Mouse (Mus musculus): ENCODE results near the gene Cyb5rl. TPM values are rescaled to one million over a fixed set of nuclear protein-coding genes. Genes with fewer than 3 reads are reported as not detected.

The Cyb5rl gene
- polyA plus RNA-seq, 1 experiment from 2014 or later: 5.9 TPM

DNA sequence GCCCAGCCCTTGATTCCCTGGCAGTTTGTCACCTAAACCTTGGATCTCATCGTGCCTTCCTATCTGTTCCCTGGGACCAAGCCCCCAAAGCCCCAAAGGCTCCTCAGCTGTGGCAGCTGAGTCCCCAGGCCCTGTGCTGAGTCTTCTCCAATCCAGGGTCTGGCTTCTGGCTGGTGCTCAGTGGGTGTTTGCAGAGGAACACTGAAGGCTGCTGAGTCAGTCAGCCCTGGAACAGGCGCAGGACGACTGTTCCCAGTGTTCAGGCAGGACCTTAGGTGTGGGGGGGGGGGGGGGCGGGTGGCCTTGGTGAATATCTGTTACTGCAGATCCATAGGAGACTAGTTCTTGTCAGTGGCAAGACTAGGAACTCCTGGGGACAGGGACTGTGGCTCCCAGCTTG, 14.9 kb upstream of the Cyb5rl start:
- ATAC-seq (replicated peaks; ENCODE audit: low FRiP score) (no peak), DNase-seq (ENCODE audit: low spot score) (no peak)
- H3K4me3 ChIP-seq (ENCODE audit: low read depth, low read length): no peak overlapping the region
- no peaks in the 10 kb centered on the region for H3K4me1 ChIP-seq (replicated peaks; ENCODE audit: control insufficient read depth, insufficient read depth, low read length)
- H3K9me3 ChIP-seq (ENCODE audit: control insufficient read depth, low read length): no peaks in the 10 kb centered on the region
- 64% methylated on average over 4 of the region's 4 CpGs for WGBS
- H3K9ac ChIP-seq (ENCODE audit: low read depth, low read length): no peak overlapping the region
- H3K27me3 ChIP-seq (replicated peaks; ENCODE audit: control insufficient read depth, insufficient read depth, low read length): no peaks in the 10 kb centered on the region
- H3K4me2 ChIP-seq: no peak overlapping the region
- no peak overlapping the region for H3K27ac ChIP-seq (ENCODE audit: low read depth, low read length)
- peaks cover 11% of the 10 kb centered on the region for H3K36me3 ChIP-seq (ENCODE audit: control insufficient read depth, insufficient read depth, low read length)

DNA sequence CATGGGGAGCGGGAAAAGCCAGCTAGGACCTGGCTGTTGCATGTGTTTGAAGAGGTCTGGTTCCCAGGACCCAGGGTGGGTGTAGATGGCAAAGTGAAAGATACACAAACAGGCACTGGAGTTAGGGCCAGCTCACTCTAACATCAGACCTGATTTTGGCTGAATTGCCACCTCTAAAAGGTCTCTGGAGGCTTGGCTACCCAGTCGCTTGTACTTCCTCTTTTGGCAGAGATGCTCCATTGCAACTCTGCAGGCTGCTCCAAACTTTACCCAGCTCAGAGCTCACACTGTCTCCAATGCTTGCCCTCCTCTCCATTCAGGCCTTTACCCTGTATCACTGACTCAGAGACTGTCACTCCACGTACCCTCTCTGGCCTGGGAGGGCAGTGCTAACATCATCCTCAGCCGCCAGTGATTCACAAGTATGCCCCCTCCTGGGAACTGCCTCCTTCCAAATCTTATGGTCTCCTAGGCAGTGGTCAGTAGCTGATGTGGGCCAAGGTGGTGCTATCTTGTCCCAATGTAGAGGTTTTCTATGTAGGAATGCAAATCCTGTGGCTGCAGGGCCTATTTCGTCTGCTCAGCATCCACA, 13.7 kb upstream of the Cyb5rl start:
- Histone ChIP-seq H3K27me3 (replicated peaks; ENCODE audit: control insufficient read depth, insufficient read depth, low read length) (no peaks in the 10 kb centered on the region), H3K9ac (ENCODE audit: low read depth, low read length) (no peak overlapping the region), H3K9me3 (ENCODE audit: control insufficient read depth, low read length) (no peaks in the 10 kb centered on the region), H3K4me3 (ENCODE audit: low read depth, low read length) (no peak overlapping the region), H3K4me2 (no peak overlapping the region), H3K36me3 (ENCODE audit: control insufficient read depth, insufficient read depth, low read length) (peaks cover 14% of the 10 kb centered on the region), H3K27ac (ENCODE audit: low read depth, low read length) (no peak overlapping the region; the same call in 1 of the 2 replicates), H3K4me1 (replicated peaks; ENCODE audit: control insufficient read depth, insufficient read depth, low read length) (no peaks in the 10 kb centered on the region)
- 56% methylated on average over 5 of the region's 5 CpGs for WGBS
- DNase-seq (ENCODE audit: low spot score) (no peak), ATAC-seq (replicated peaks; ENCODE audit: low FRiP score) (no peak)

DNA sequence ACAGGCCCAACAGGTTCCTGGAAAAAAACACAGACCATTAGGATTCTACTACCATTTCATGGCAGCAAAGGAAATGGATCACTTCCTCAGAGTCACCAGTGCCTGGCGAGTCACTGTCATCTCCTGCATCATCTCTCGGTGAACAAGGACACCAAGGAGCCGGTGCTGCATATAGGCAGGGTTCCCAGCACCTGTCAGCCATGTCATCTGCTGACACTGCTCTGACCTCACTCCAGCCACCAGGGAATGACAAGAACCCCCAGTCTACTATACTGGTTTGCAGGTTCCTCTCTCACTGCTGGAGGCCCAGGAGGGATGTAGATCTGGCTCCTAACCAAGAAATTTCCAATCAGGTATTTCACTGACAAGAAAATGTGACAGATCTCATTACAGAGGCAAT, 10.7 kb upstream of the Cyb5rl start:
- Histone ChIP-seq H3K4me3 (ENCODE audit: low read depth, low read length) (no peak overlapping the region), H3K4me2 (no peak overlapping the region), H3K27me3 (replicated peaks; ENCODE audit: control insufficient read depth, insufficient read depth, low read length) (no peaks in the 10 kb centered on the region), H3K36me3 (ENCODE audit: control insufficient read depth, insufficient read depth, low read length) (peaks cover 23% of the 10 kb centered on the region), H3K4me1 (replicated peaks; ENCODE audit: control insufficient read depth, insufficient read depth, low read length) (no peaks in the 10 kb centered on the region), H3K27ac (ENCODE audit: low read depth, low read length) (no peak overlapping the region), H3K9ac (ENCODE audit: low read depth, low read length) (no peak overlapping the region), H3K9me3 (ENCODE audit: control insufficient read depth, low read length) (no peaks in the 10 kb centered on the region)
- ATAC-seq (replicated peaks; ENCODE audit: low FRiP score) (no peak), DNase-seq (ENCODE audit: low spot score) (no peak)
- WGBS: 89% methylated on average over 3 of the region's 3 CpGs

DNA sequence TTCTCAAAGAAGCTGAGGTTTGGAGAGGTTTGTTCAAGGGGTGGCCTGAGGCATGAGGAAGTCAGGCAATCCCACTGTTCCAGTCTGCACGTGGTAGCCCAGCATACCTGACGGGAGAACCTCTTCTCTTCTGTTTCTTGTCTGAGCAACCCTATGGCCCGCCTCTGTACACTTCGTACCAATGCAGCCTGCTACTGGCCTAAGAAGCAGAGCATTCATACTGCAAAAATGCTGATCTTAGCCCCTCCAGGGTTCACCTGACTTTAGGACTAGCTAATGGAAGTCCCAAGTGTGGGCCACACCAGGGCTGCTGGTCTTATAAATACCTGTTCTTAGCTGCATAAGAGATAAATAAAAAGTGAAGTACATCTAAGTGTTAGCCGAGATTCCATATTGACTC, 8.4 kb upstream of the Cyb5rl start:
- Histone ChIP-seq H3K4me3 (ENCODE audit: low read depth, low read length) (no peak overlapping the region), H3K9me3 (ENCODE audit: control insufficient read depth, low read length) (no peaks in the 10 kb centered on the region), H3K4me2 (no peak overlapping the region), H3K36me3 (ENCODE audit: control insufficient read depth, insufficient read depth, low read length) (peaks cover 34% of the 10 kb centered on the region), H3K4me1 (replicated peaks; ENCODE audit: control insufficient read depth, insufficient read depth, low read length) (no peaks in the 10 kb centered on the region), H3K27me3 (replicated peaks; ENCODE audit: control insufficient read depth, insufficient read depth, low read length) (no peaks in the 10 kb centered on the region), H3K9ac (ENCODE audit: low read depth, low read length) (no peak overlapping the region), H3K27ac (ENCODE audit: low read depth, low read length) (no peak overlapping the region)
- 82% methylated on average over 5 of the region's 5 CpGs for WGBS
- DNase-seq (ENCODE audit: low spot score): no peak
- ATAC-seq (replicated peaks; ENCODE audit: low FRiP score): no peak

DNA sequence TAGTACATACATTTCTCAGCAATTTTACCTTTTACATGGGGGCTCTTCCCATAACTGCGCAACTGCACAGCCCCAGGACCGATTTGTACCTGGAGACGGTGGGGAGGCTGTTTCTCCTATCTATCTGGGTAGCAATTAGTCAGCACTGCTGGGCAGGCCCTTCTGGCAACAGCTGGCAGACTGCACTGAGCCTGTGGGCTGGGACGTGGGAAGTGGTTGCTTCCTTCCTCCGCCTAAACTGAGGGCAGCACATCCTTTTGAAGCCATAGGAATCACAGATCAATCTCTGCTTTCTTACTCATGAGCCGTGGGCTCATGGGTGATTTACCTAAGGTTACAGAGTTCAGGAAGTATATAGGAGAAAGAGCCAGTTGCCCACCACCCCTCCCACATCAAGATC, 8.0 kb upstream of the Cyb5rl start:
- Histone ChIP-seq H3K27me3 (replicated peaks; ENCODE audit: control insufficient read depth, insufficient read depth, low read length) (no peaks in the 10 kb centered on the region), H3K4me2 (no peak overlapping the region)
- ATAC-seq (replicated peaks; ENCODE audit: low FRiP score): no peak

DNA sequence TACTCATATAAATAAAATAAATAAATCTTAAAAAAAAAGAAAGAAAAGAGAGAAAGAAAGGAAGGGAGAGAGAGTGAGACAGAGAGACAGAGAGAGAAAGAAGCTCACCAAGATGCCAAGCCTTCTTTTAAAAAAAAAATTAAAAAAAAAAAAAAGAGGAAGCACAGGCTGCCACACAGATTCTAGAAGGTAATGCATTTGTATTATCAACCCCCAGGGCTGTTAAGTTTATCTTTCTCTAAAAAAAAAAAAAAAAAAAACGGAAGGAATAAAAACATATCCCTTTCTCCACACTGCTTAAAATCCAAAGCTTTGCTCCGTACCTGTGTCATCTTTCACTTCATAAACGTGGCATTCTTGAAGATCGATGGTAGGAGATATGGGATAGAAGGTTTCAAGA, 5.2 kb upstream of the Cyb5rl start:
- ATAC-seq (replicated peaks; ENCODE audit: low FRiP score) (no peak), DNase-seq (ENCODE audit: low spot score) (no peak)
- 89% methylated on average over 4 of the region's 4 CpGs for WGBS
- no peaks in the 10 kb centered on the region for H3K9me3 ChIP-seq (ENCODE audit: control insufficient read depth, low read length)
- H3K36me3 ChIP-seq (ENCODE audit: control insufficient read depth, insufficient read depth, low read length): peaks cover 40% of the 10 kb centered on the region
- H3K4me3 ChIP-seq (ENCODE audit: low read depth, low read length): no peak overlapping the region
- H3K9ac ChIP-seq (ENCODE audit: low read depth, low read length): no peak overlapping the region
- no peaks in the 10 kb centered on the region for H3K27me3 ChIP-seq (replicated peaks; ENCODE audit: control insufficient read depth, insufficient read depth, low read length)
- no peak overlapping the region for H3K4me2 ChIP-seq
- H3K4me1 ChIP-seq (replicated peaks; ENCODE audit: control insufficient read depth, insufficient read depth, low read length): peaks cover 4% of the 10 kb centered on the region
- H3K27ac ChIP-seq (ENCODE audit: low read depth, low read length): no peak overlapping the region

More for the DNA sequence above, 8.0 kb upstream of the Cyb5rl start:
- H3K4me1 ChIP-seq (replicated peaks; ENCODE audit: control insufficient read depth, insufficient read depth, low read length): no peaks in the 10 kb centered on the region
- H3K9me3 ChIP-seq (ENCODE audit: control insufficient read depth, low read length): no peaks in the 10 kb centered on the region
- 77% methylated on average over 6 of the region's 6 CpGs for WGBS
- no peak overlapping the region for H3K9ac ChIP-seq (ENCODE audit: low read depth, low read length)
- H3K36me3 ChIP-seq (ENCODE audit: control insufficient read depth, insufficient read depth, low read length): peaks cover 36% of the 10 kb centered on the region
- no peak overlapping the region for H3K27ac ChIP-seq (ENCODE audit: low read depth, low read length)
- no peak for DNase-seq (ENCODE audit: low spot score)
- H3K4me3 ChIP-seq (ENCODE audit: low read depth, low read length): no peak overlapping the region

DNA sequence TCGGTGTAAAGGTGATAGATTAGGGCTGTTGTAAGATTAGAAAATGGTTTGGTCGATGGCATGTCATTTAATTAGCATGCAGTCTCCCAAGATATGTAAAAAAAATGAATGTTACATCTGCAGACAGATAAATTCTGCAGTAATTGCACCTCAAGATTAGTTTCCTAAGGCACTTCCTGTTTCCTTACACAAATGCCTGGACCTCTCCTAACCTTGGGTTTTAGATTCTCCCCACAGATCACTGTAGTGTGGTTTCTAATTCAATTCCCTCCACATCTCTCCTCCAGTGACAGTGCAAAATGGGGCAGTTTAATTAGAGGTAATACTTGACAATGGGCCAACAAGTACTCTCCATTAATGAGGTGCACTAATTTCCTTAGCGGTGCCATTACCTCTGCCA, 3.6 kb upstream of the Cyb5rl start:
- no peak overlapping the region for H3K9ac ChIP-seq (ENCODE audit: low read depth, low read length)
- H3K4me2 ChIP-seq: no peak overlapping the region
- H3K36me3 ChIP-seq (ENCODE audit: control insufficient read depth, insufficient read depth, low read length): peaks cover 32% of the 10 kb centered on the region
- no peak overlapping the region for H3K27ac ChIP-seq (ENCODE audit: low read depth, low read length)
- peaks cover 12% of the 10 kb centered on the region for H3K4me1 ChIP-seq (replicated peaks; ENCODE audit: control insufficient read depth, insufficient read depth, low read length)
- DNase-seq (ENCODE audit: low spot score) (no peak), ATAC-seq (replicated peaks; ENCODE audit: low FRiP score) (no peak)
- no peaks in the 10 kb centered on the region for H3K27me3 ChIP-seq (replicated peaks; ENCODE audit: control insufficient read depth, insufficient read depth, low read length)
- H3K4me3 ChIP-seq (ENCODE audit: low read depth, low read length): no peak overlapping the region
- 80% methylated on average over 3 of the region's 3 CpGs for WGBS
- no peaks in the 10 kb centered on the region for H3K9me3 ChIP-seq (ENCODE audit: control insufficient read depth, low read length)

DNA sequence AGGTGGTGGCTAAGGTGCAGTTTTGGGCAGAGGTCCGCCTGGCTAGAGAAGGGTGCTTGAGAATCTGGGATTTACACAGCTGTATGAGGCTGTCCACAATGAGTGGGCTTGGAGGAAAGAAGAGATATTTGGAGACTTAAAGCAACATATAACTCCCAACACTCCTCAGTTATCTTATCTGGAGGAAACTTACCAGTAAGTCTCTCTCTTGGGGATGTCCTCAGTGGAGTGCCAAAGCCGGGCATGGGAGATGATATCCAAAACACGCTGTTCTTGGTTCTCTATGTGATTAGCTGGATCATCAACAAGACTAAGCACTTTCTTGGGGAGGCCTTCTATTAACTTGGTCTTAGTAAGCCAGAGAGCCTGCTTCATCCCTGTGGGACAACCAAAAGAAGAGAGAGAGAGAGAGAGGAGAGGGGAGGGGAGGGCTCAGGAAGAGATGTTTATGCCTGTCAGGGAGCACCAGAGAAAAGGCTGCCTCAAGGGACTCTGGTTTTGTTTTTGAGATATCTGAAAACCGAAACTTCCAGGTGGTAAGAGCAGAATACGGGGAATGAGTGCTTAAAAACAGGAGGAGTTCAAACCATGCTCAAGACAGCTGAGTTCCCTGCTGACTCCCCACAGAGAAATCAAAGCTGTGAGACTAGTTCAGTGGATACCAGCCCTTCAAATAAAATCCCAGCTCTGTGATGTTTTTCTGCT, 2.2 kb upstream of the Cyb5rl start:
- Histone ChIP-seq H3K4me3 (ENCODE audit: low read depth, low read length) (no peak overlapping the region), H3K27me3 (replicated peaks; ENCODE audit: control insufficient read depth, insufficient read depth, low read length) (no peaks in the 10 kb centered on the region), H3K9me3 (ENCODE audit: control insufficient read depth, low read length) (no peaks in the 10 kb centered on the region), H3K9ac (ENCODE audit: low read depth, low read length) (no peak overlapping the region), H3K4me1 (replicated peaks; ENCODE audit: control insufficient read depth, insufficient read depth, low read length) (peaks cover 12% of the 10 kb centered on the region), H3K27ac (ENCODE audit: low read depth, low read length) (no peak overlapping the region), H3K36me3 (ENCODE audit: control insufficient read depth, insufficient read depth, low read length) (peaks cover 32% of the 10 kb centered on the region; the same call in 1 of the 2 replicates), H3K4me2 (no peak overlapping the region)
- 74% methylated on average over 5 of the region's 5 CpGs for WGBS
- ATAC-seq (replicated peaks; ENCODE audit: low FRiP score): no peak
- DNase-seq (ENCODE audit: low spot score): no peak

Data from liver, embryonic 11.5 days (tissue).